Mouse (Mus musculus) midbrain, embryonic 12.5 days (tissue): ENCODE results near the gene Per1. TPM values are rescaled to one million over a fixed set of nuclear protein-coding genes. Genes with fewer than 3 reads are reported as not detected.
A peak's percentile ranks its signal among the peaks of the same experiment; 100 is the strongest.

ENCODE experiments used
- ATAC-seq: fragments of 200-750 bp; cut with Nextera tagmentation; 2 replicates; pipeline ENCODE4 v1.8.0; 2017; ENCODE audit warnings: low read depth, moderate TSS enrichment, moderate library complexity; ENCODE audit not compliant: low FRiP score
- H3K27ac ChIP-seq: fragments of 300-500 bp; sonication (generic); replicated peaks from 2 replicates; pipeline ENCODE4 v1.5.1; 2016; ENCODE audit warnings: mild to moderate bottlenecking
- H3K27me3 ChIP-seq: fragments of 300-500 bp; sonication (generic); 2 replicates; pipeline ENCODE4 v1.6.1; 2016; ENCODE audit warnings: mild to moderate bottlenecking
- H3K36me3 ChIP-seq: fragments of 300-500 bp; sonication (generic); 2 replicates; pipeline ENCODE4 v1.6.1; 2016
- H3K4me1 ChIP-seq: fragments of 300-500 bp; sonication (generic); 2 replicates; pipeline ENCODE4 v1.6.1; 2016
- H3K4me2 ChIP-seq: fragments of 300-500 bp; sonication (generic); replicated peaks from 2 replicates; pipeline ENCODE4 v1.6.1; 2016; ENCODE audit warnings: mild to moderate bottlenecking, moderate library complexity
- H3K4me3 ChIP-seq: fragments of 300-500 bp; sonication (generic); 2 replicates; pipeline ENCODE4 v1.5.1; 2016; ENCODE audit warnings: mild to moderate bottlenecking
- H3K9ac ChIP-seq: fragments of 300-500 bp; sonication (generic); replicated peaks from 2 replicates; pipeline ENCODE4 v1.6.1; 2016; ENCODE audit warnings: mild to moderate bottlenecking, moderate library complexity
- H3K9me3 ChIP-seq: fragments of 300-500 bp; sonication (generic); 2 replicates; pipeline ENCODE4 v1.6.1; 2016; ENCODE audit warnings: mild to moderate bottlenecking
- WGBS: fragments of 180-500 bp; shearing (Covaris S2); methylation state at CpG from one replicate; pipeline ENCODE4 v1.1.7; 2016; 5-methylcytosine and 5-hydroxymethylcytosine counted together
- polyA plus RNA-seq: library from polyadenylated mRNA; unstranded; fragments of >200 nt; fragmentation: Nextera tagmentation; extraction: Ambion mirVana; gene quantifications from 2 replicates; pipeline ENCODE4 v1.2.1, GENCODE M21; 2016

The Per1 gene
- polyA plus RNA-seq, 1 experiment from 2014 or later, result 9.8 TPM

- H3K27me3 ChIP-seq, result no peaks in the 10 kb centered on the region
- peaks cover 29% of the 10 kb centered on the region for H3K4me1 ChIP-seq
- H3K4me2 ChIP-seq, result no peak overlapping the region
- 48% methylated on average over 9 of the region's 9 CpGs for WGBS
- H3K9ac ChIP-seq, result no peak overlapping the region
- no peak overlapping the region for H3K27ac ChIP-seq
- ATAC-seq, result no peak
- no peaks in the 10 kb centered on the region for H3K9me3 ChIP-seq
- H3K4me3 ChIP-seq, result no peak overlapping the region
- no peaks in the 10 kb centered on the region for H3K36me3 ChIP-seq
Measured at GRCm38 (mm10) chr11:69075764-69076479, 19.1 kb upstream of the Per1 start.

- H3K27ac ChIP-seq, result no peak overlapping the region
- no peaks in the 10 kb centered on the region for H3K36me3 ChIP-seq
- no peak overlapping the region for H3K4me3 ChIP-seq
- WGBS, result 73% methylated on average over 5 of the region's 5 CpGs
- no peaks in the 10 kb centered on the region for H3K9me3 ChIP-seq
- H3K27me3 ChIP-seq, result no peaks in the 10 kb centered on the region
- H3K4me2 ChIP-seq, result no peak overlapping the region
- H3K9ac ChIP-seq, result no peak overlapping the region
- ATAC-seq, result no peak
- peaks cover 23% of the 10 kb centered on the region for H3K4me1 ChIP-seq
Measured at GRCm38 (mm10) chr11:69076572-69076971, 18.4 kb upstream of the Per1 start.

GRCm38 (mm10) chr11:69077316-69077715 is 17.7 kb upstream of the Per1 start:
- peaks cover 15% of the 10 kb centered on the region for H3K4me1 ChIP-seq
- H3K4me3 ChIP-seq, result no peak overlapping the region
- H3K9ac ChIP-seq, result no peak overlapping the region
- no peaks in the 10 kb centered on the region for H3K27me3 ChIP-seq
- no peak for ATAC-seq
- no peaks in the 10 kb centered on the region for H3K36me3 ChIP-seq
- H3K4me2 ChIP-seq, result no peak overlapping the region
- WGBS, result 88% methylated on average over 9 of the region's 9 CpGs
- no peaks in the 10 kb centered on the region for H3K9me3 ChIP-seq
- no peak overlapping the region for H3K27ac ChIP-seq

GRCm38 (mm10) chr11:69078041-69078440 is 17.0 kb upstream of the Per1 start:
- WGBS, result 85% methylated on average over 6 of the region's 6 CpGs
- ATAC-seq, result no peak
- Histone ChIP-seq H3K4me3 (no peak overlapping the region), H3K4me1 (peaks cover 12% of the 10 kb centered on the region), H3K27me3 (no peaks in the 10 kb centered on the region), H3K36me3 (no peaks in the 10 kb centered on the region), H3K9me3 (no peaks in the 10 kb centered on the region), H3K9ac (no peak overlapping the region), H3K4me2 (no peak overlapping the region), H3K27ac (no peak overlapping the region)

GRCm38 (mm10) chr11:69078805-69079438 is 16.1 kb upstream of the Per1 start:
- H3K36me3 ChIP-seq, result no peaks in the 10 kb centered on the region
- peaks cover 6% of the 10 kb centered on the region for H3K4me1 ChIP-seq
- no peaks in the 10 kb centered on the region for H3K9me3 ChIP-seq
- ATAC-seq, result no peak
- H3K9ac ChIP-seq, result no peak overlapping the region
- 91% methylated on average over 5 of the region's 5 CpGs for WGBS
- H3K27ac ChIP-seq, result no peak overlapping the region
- H3K4me3 ChIP-seq, result no peak overlapping the region
- H3K4me2 ChIP-seq, result no peak overlapping the region
- no peaks in the 10 kb centered on the region for H3K27me3 ChIP-seq

- WGBS, result 89% methylated on average over 15 of the region's 15 CpGs
- Histone ChIP-seq H3K9ac (no peak overlapping the region), H3K27ac (no peak overlapping the region), H3K27me3 (no peaks in the 10 kb centered on the region), H3K36me3 (no peaks in the 10 kb centered on the region), H3K4me3 (no peak overlapping the region), H3K4me1 (no peaks in the 10 kb centered on the region), H3K9me3 (no peaks in the 10 kb centered on the region), H3K4me2 (no peak overlapping the region)
- ATAC-seq, result no peak
Measured at GRCm38 (mm10) chr11:69080102-69080854, 14.7 kb upstream of the Per1 start.

- no peak for ATAC-seq
- 85% methylated on average over 8 of the region's 8 CpGs for WGBS
- H3K36me3 ChIP-seq, result no peaks in the 10 kb centered on the region
- H3K4me3 ChIP-seq, result no peak overlapping the region
- H3K4me2 ChIP-seq, result no peak overlapping the region
- H3K9ac ChIP-seq, result no peak overlapping the region
- H3K4me1 ChIP-seq, result no peaks in the 10 kb centered on the region
- no peak overlapping the region for H3K27ac ChIP-seq
- no peaks in the 10 kb centered on the region for H3K9me3 ChIP-seq
- no peaks in the 10 kb centered on the region for H3K27me3 ChIP-seq
Measured at GRCm38 (mm10) chr11:69080855-69081222, 14.2 kb upstream of the Per1 start.

- WGBS, result 84% methylated on average over 7 of the region's 7 CpGs
- no peaks in the 10 kb centered on the region for H3K36me3 ChIP-seq
Measured at GRCm38 (mm10) chr11:69081613-69082012, 13.4 kb upstream of the Per1 start.

GRCm38 (mm10) chr11:69085608-69086007 is 9.4 kb upstream of the Per1 start:
- H3K4me3 ChIP-seq, result no peak overlapping the region
- no peaks in the 10 kb centered on the region for H3K27me3 ChIP-seq
- H3K9ac ChIP-seq, result no peak overlapping the region
- peaks cover 22% of the 10 kb centered on the region for H3K4me1 ChIP-seq
- no peaks in the 10 kb centered on the region for H3K9me3 ChIP-seq
- peaks cover 11% of the 10 kb centered on the region; the same call in 1 of the 2 replicates for H3K36me3 ChIP-seq
- 61% methylated on average over 6 of the region's 6 CpGs for WGBS
- ATAC-seq, result no peak
- H3K4me2 ChIP-seq, result no peak overlapping the region
- no peak overlapping the region for H3K27ac ChIP-seq

More at GRCm38 (mm10) chr11:69081613-69082012, 13.4 kb upstream of the Per1 start:
- no peak for ATAC-seq
- Histone ChIP-seq H3K9ac (no peak overlapping the region), H3K4me1 (no peaks in the 10 kb centered on the region), H3K4me3 (no peak overlapping the region), H3K27me3 (no peaks in the 10 kb centered on the region), H3K27ac (no peak overlapping the region), H3K4me2 (no peak overlapping the region), H3K9me3 (no peaks in the 10 kb centered on the region)

- no peak overlapping the region for H3K4me2 ChIP-seq
- peaks cover 29% of the 10 kb centered on the region for H3K4me1 ChIP-seq
- ATAC-seq, result no peak
- H3K27me3 ChIP-seq, result no peaks in the 10 kb centered on the region
- no peak overlapping the region for H3K27ac ChIP-seq
- H3K4me3 ChIP-seq, result no peak overlapping the region
- no peak overlapping the region for H3K9ac ChIP-seq
- WGBS, result 75% methylated on average over 6 of the region's 6 CpGs
- no peaks in the 10 kb centered on the region for H3K9me3 ChIP-seq
- peaks cover 17% of the 10 kb centered on the region for H3K36me3 ChIP-seq
Measured at GRCm38 (mm10) chr11:69086390-69086789, 8.6 kb upstream of the Per1 start.

GRCm38 (mm10) chr11:69087082-69087481 is 7.9 kb upstream of the Per1 start:
- WGBS, result 39% methylated on average over 4 of the region's 4 CpGs
- Histone ChIP-seq H3K27me3 (no peaks in the 10 kb centered on the region), H3K27ac (0 out of 2 replicates have a peak overlapping the region, but pooled peaks have one; percentile 35), H3K4me1 (peaks cover 33% of the 10 kb centered on the region), H3K9me3 (no peaks in the 10 kb centered on the region), H3K4me2 (no peak overlapping the region), H3K4me3 (no peak overlapping the region), H3K9ac (peak overlapping the region; percentile 16; the same call in 1 of the 2 replicates), H3K36me3 (peaks cover 23% of the 10 kb centered on the region)
- ATAC-seq, result no peak

- 73% methylated on average over 2 of the region's 2 CpGs for whole genome bisulfite sequencing
- H3K4me2 ChIP-seq, result peak overlapping the region; percentile 83
- H3K36me3 ChIP-seq, result peaks cover 26% of the 10 kb centered on the region
- H3K9ac ChIP-seq, result no peak overlapping the region; the same call in 1 of the 2 replicates
- peak overlapping the region; percentile 99; the same call in 1 of the 2 replicates for H3K4me3 ChIP-seq
- H3K9me3 ChIP-seq, result no peaks in the 10 kb centered on the region
- H3K27me3 ChIP-seq, result no peaks in the 10 kb centered on the region
- H3K4me1 ChIP-seq, result peaks cover 34% of the 10 kb centered on the region
- H3K27ac ChIP-seq, result 0 out of 2 replicates have a peak overlapping the region, but pooled peaks have one; percentile 35
- ATAC-seq, result no peak
Measured at GRCm38 (mm10) chr11:69087597-69087996, 7.4 kb upstream of the Per1 start.
